Comparison of ENCODE assay signal across 12 mouse cellular contexts in genomic region chr13:64416955-64417601, GRCm38 (mm10). TPM values are rescaled to one million over a fixed set of nuclear protein-coding genes. Genes with fewer than 3 reads are reported as not detected.
DNase-seq lines count a peak whose midpoint lies in the region; ATAC-seq and TF ChIP-seq lines count a peak whose summit lies in the region.
"Had no signal": no experiment of that assay in that cellular context is flagged by ENCODE, and none has a peak within 500 bp of the region (broad histone marks: within the 10 kb centered on the region; RNA-seq: fewer than 3 reads in every experiment).

No protein-coding gene starts in this region.

- 32% methylated on average over 5 of the region's 5 CpGs for WGBS in lung, embryonic 16.5 days
- 46% methylated on average over 5 of the region's 5 CpGs for WGBS in lung, adult 2 months
- 44% methylated on average over 5 of the region's 5 CpGs for WGBS in heart, postnatal 0 days
- 17% methylated on average over 5 of the region's 5 CpGs for WGBS in kidney, embryonic 16.5 days
- WGBS in stomach, postnatal 0 days = 22% methylated on average over 5 of the region's 5 CpGs

- ATAC-seq in lung, embryonic 16.5 days (ENCODE audit: low read depth) = peak; percentile 64
- peak; percentile 75 for ATAC-seq in heart, postnatal 0 days (ENCODE audit: insufficient read depth, low read depth)
- ATAC-seq in kidney, embryonic 16.5 days (ENCODE audit: low FRiP score, low TSS enrichment) = peak; percentile 95
- ATAC-seq in stomach, postnatal 0 days (ENCODE audit: low FRiP score, low TSS enrichment) = peak; percentile 72
- no peak for ATAC-seq in cerebellum, adult (ENCODE audit: insufficient number of reproducible peaks, low FRiP score, low TSS enrichment)
- ATAC-seq: inflammation-experienced regulatory T-cells, adult 6 months; liver, embryonic 12.5 days; midbrain, embryonic 16.5 days had no signal

- no peak for TF ChIP-seq EP300 in heart, postnatal 0 days (IDR thresholded peaks at IDR 0.05; ENCODE audit: low read depth)
- no peak for TF ChIP-seq EP300 in stomach, postnatal 0 days (optimal IDR thresholded peaks at IDR 0.05)

- H3K9ac ChIP-seq in lung, embryonic 16.5 days (ENCODE audit: low read length) = no peak overlapping the region
- no peak overlapping the region for H3K9ac ChIP-seq in heart, postnatal 0 days (replicated peaks; ENCODE audit: low read depth, low read length)
- no peak overlapping the region for H3K9ac ChIP-seq in kidney, embryonic 16.5 days (replicated peaks; ENCODE audit: low read length)
- no peak overlapping the region for H3K9ac ChIP-seq in stomach, postnatal 0 days (ENCODE audit: low read length)
- H3K9ac ChIP-seq: liver, embryonic 12.5 days had no signal

- H3K27ac ChIP-seq in lung, embryonic 16.5 days (ENCODE audit: low read length) = no peak overlapping the region
- H3K27ac ChIP-seq in heart, postnatal 0 days (ENCODE audit: low read depth) = no peak overlapping the region
- H3K27ac ChIP-seq in kidney, embryonic 16.5 days (ENCODE audit: low read length) = peak overlapping the region; percentile 76
- 0 out of 2 replicates have a peak overlapping the region, but pooled peaks have one; percentile 45 for H3K27ac ChIP-seq in stomach, postnatal 0 days (replicated peaks)
- H3K27ac ChIP-seq: liver, embryonic 12.5 days had no signal

- no peaks in the 10 kb centered on the region for H3K9me3 ChIP-seq in lung, embryonic 16.5 days (ENCODE audit: control insufficient read depth, low read length)
- no peaks in the 10 kb centered on the region for H3K9me3 ChIP-seq in heart, postnatal 0 days (replicated peaks; ENCODE audit: control insufficient read depth, low read length)
- no peaks in the 10 kb centered on the region for H3K9me3 ChIP-seq in kidney, embryonic 16.5 days (ENCODE audit: low read length)
- no peaks in the 10 kb centered on the region for H3K9me3 ChIP-seq in stomach, postnatal 0 days (ENCODE audit: control insufficient read depth, low read length)
- H3K9me3 ChIP-seq: G1E; liver, embryonic 12.5 days had no signal

- TF ChIP-seq POLR2A in lung, adult 2 months (IDR thresholded peaks at IDR 0.05; ENCODE audit: borderline replicate concordance, extremely low read depth, low read depth, low read length) = no peak

- no peaks in the 10 kb centered on the region for H3K36me3 ChIP-seq in lung, embryonic 16.5 days (ENCODE audit: control insufficient read depth, insufficient read depth, low read length)
- no peaks in the 10 kb centered on the region for H3K36me3 ChIP-seq in heart, postnatal 0 days (replicated peaks; ENCODE audit: control insufficient read depth, insufficient read depth, low read length)
- no peaks in the 10 kb centered on the region for H3K36me3 ChIP-seq in kidney, embryonic 16.5 days (ENCODE audit: insufficient read depth, low read length)
- H3K36me3 ChIP-seq in stomach, postnatal 0 days (ENCODE audit: control insufficient read depth, insufficient read depth, low read length) = no peaks in the 10 kb centered on the region
- H3K36me3 ChIP-seq: G1E; liver, embryonic 12.5 days had no signal

- no peak for DNase-seq in lung, adult 2 months
- no peak for DNase-seq in heart, postnatal 0 days (ENCODE audit: low spot score)
- peak; percentile 34 for DNase-seq in stomach, postnatal 0 days (ENCODE audit: low spot score)
- DNase-seq in embryo, embryonic 9.5 days (ENCODE audit: extremely low spot score) = no peak
- DNase-seq: thymus, postnatal 25 days had no signal

- no peak for TF ChIP-seq CTCF in lung, adult 2 months (IDR thresholded peaks at IDR 0.05; ENCODE audit: insufficient read depth, low read length)
- no peak for TF ChIP-seq CTCF in heart, postnatal 0 days (IDR thresholded peaks at IDR 0.05; ENCODE audit: low read depth)
- TF ChIP-seq CTCF in stomach, postnatal 0 days (IDR thresholded peaks at IDR 0.05; ENCODE audit: low read depth) = no peak

- H3K4me1 ChIP-seq in lung, embryonic 16.5 days (replicated peaks; ENCODE audit: control insufficient read depth, insufficient read depth, low read length) = no peaks in the 10 kb centered on the region
- no peaks in the 10 kb centered on the region; the same call in 1 of the 2 replicates for H3K4me1 ChIP-seq in lung, adult 2 months (ENCODE audit: control insufficient read depth, insufficient read depth, low read length)
- H3K4me1 ChIP-seq in heart, postnatal 0 days (ENCODE audit: control insufficient read depth, insufficient read depth) = peaks cover 6% of the 10 kb centered on the region; the same call in 1 of the 2 replicates
- peaks cover 22% of the 10 kb centered on the region for H3K4me1 ChIP-seq in kidney, embryonic 16.5 days (ENCODE audit: insufficient read depth, low read length)
- no peaks in the 10 kb centered on the region for H3K4me1 ChIP-seq in stomach, postnatal 0 days (replicated peaks; ENCODE audit: control insufficient read depth, insufficient read depth)

- no peak overlapping the region for H3K4me2 ChIP-seq in lung, embryonic 16.5 days (ENCODE audit: low read depth, low read length)
- H3K4me2 ChIP-seq in heart, postnatal 0 days (ENCODE audit: low read depth, low read length) = no peak overlapping the region
- H3K4me2 ChIP-seq in kidney, embryonic 16.5 days (replicated peaks; ENCODE audit: low read depth, low read length) = peak overlapping the region; percentile 23; the same call in 1 of the 2 replicates
- H3K4me2 ChIP-seq in stomach, postnatal 0 days (replicated peaks; ENCODE audit: low read depth) = no peak overlapping the region
- H3K4me2 ChIP-seq: liver, embryonic 12.5 days had no signal

- no peaks in the 10 kb centered on the region for H3K27me3 ChIP-seq in lung, embryonic 16.5 days (ENCODE audit: control insufficient read depth, insufficient read depth, low read depth, low read length)
- H3K27me3 ChIP-seq in heart, postnatal 0 days (ENCODE audit: control insufficient read depth, insufficient read depth, low read length) = no peaks in the 10 kb centered on the region
- H3K27me3 ChIP-seq in kidney, embryonic 16.5 days (ENCODE audit: insufficient read depth, low read length) = no peaks in the 10 kb centered on the region
- H3K27me3 ChIP-seq in stomach, postnatal 0 days (ENCODE audit: control insufficient read depth, insufficient read depth, low read length) = no peaks in the 10 kb centered on the region
- H3K27me3 ChIP-seq: liver, embryonic 12.5 days had no signal

- H3K4me3 ChIP-seq in lung, embryonic 16.5 days (ENCODE audit: low read length) = no peak overlapping the region
- no peak overlapping the region for H3K4me3 ChIP-seq in lung, adult 2 months (replicated peaks; ENCODE audit: extremely low read depth, low read depth, low read length)
- H3K4me3 ChIP-seq in heart, postnatal 0 days (ENCODE audit: low read depth, low read length) = no peak overlapping the region
- no peak overlapping the region for H3K4me3 ChIP-seq in kidney, embryonic 16.5 days (ENCODE audit: low read length)
- no peak overlapping the region for H3K4me3 ChIP-seq in stomach, postnatal 0 days (ENCODE audit: low read depth, low read length)
- H3K4me3 ChIP-seq: liver, embryonic 12.5 days had no signal

RNA-seq across cellular contexts. Expression of gene Cdk20, which starts 15.0 kb away (rescaled TPM):
- 8.8 and 11.1 TPM in 2 replicates for polyA plus RNA-seq in lung, embryonic 16.5 days (2015; fragmentation: Nextera tagmentation; extraction: Ambion mirVana)
- polyA plus RNA-seq in lung, adult 2 months (2012; rRNA removed) = 17.0 and 20.1 TPM in 2 replicates
- 1.9 and 16.2 TPM in 2 replicates for total RNA-seq in heart, postnatal 0 days (2014; rRNA removed; ENCODE audit: low replicate concordance)
- polyA plus RNA-seq in heart, postnatal 0 days (2015; fragmentation: Nextera tagmentation; extraction: Ambion mirVana) = 3.5 and 3.6 TPM in 2 replicates
- polyA plus RNA-seq in kidney, embryonic 16.5 days (2015; fragmentation: Nextera tagmentation; extraction: Ambion mirVana) = 12.8 and 14.5 TPM in 2 replicates
- polyA plus RNA-seq in stomach, postnatal 0 days (2015; fragmentation: Nextera tagmentation; extraction: Ambion mirVana) = 4.5 and 5.3 TPM in 2 replicates

RNA-seq across cellular contexts. Expression of gene Ctsl, which starts 46.4 kb away (rescaled TPM):
- polyA plus RNA-seq in lung, embryonic 16.5 days (2015; fragmentation: Nextera tagmentation; extraction: Ambion mirVana) = 175 and 210 TPM in 2 replicates
- polyA plus RNA-seq in lung, adult 2 months (2012; rRNA removed) = 62.8 and 98.1 TPM in 2 replicates
- total RNA-seq in heart, postnatal 0 days (2014; rRNA removed; ENCODE audit: low replicate concordance) = 125 and 153 TPM in 2 replicates
- 227 and 232 TPM in 2 replicates for polyA plus RNA-seq in heart, postnatal 0 days (2015; fragmentation: Nextera tagmentation; extraction: Ambion mirVana)
- 382 and 413 TPM in 2 replicates for polyA plus RNA-seq in kidney, embryonic 16.5 days (2015; fragmentation: Nextera tagmentation; extraction: Ambion mirVana)
- 183 and 184 TPM in 2 replicates for polyA plus RNA-seq in stomach, postnatal 0 days (2015; fragmentation: Nextera tagmentation; extraction: Ambion mirVana)

Comparison
In these comparisons a context has a peak if more than half of its experiments do, and no peak if none do; other contexts are left out.
1. H3K27ac ChIP-seq: peak in kidney, embryonic 16.5 days (single experiment) and stomach, postnatal 0 days (single experiment); none in lung, embryonic 16.5 days (single experiment) and heart, postnatal 0 days (single experiment).